Mouse (Mus musculus): ENCODE results near the gene Cep162.

The Cep162 gene

DNA sequence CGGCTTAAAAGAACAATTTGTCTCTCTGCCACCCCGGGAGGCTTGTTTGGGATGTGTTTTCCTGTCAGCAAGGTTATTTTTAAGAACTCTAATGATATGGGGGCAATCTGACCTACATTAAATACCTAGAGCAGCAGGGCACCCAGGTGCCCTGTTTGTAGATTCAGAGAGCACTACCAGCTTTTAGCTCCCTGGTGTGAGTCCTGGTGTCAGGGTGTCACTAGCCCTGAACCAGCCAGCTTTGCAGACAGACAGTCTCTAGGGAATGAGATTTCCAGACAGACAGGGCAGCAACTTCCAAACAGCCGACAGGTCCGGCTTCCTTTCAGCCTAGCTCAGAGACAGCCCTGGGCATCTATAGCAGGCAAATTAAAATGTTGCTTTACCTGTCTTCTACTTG lies 92.8 kb downstream of the Cep162 start:
- no peak for ATAC-seq (ENCODE audit: low TSS enrichment)

DNA sequence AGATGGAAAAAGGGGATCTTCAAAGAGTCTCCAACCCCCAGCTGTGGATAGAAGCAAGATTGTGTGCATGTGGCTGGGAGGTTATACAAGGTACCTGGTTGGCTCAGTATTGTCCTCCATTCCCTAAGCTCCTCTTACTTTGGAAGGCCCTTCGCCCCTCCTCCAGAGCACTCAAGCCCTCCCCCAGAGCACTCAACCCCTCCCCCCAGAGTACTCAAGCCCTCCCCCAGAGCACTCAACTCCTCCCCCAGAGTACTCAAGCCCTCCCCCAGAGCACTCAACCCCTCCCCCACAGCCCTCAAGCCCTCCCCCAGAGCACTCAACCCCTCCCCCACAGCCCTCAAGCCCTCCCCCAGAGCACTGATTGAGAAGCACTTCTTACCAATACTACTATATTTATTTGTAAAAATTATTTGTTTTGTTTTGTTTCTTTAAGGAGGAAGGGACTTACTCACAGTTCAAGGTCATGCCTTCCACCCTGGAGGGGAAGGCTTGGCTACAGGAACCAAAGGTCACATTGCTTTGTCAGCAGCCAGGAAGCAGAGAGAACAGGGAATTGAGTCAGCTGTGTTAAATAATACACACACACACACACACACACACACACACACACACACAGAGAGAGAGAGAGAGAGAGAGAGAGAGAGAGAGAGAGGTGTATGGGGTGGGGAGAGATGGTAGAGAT lies 102.6 kb downstream of the Cep162 start:
- ATAC-seq (ENCODE audit: low TSS enrichment), result no peak

DNA sequence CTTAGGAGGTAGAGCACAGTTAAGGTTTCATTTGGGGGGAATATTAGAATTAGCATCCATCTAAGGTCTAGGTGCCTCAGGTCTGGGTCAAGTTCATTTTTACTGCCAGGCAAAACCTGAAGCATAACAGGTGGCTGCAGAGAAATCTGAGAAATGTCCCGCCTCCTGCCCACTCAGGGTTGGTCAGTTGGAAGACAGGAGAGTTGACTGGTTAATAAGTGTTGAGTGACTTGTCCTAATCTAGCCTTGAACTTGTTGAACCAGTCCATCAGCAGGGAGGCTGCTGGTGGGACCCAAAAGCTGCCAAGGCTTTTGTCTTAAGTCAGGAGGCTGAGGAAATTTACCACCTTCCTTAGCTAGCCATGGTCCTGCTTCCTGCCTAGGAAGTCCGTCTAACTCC lies 107.4 kb downstream of the Cep162 start:
- no peak for ATAC-seq (ENCODE audit: low TSS enrichment)

DNA sequence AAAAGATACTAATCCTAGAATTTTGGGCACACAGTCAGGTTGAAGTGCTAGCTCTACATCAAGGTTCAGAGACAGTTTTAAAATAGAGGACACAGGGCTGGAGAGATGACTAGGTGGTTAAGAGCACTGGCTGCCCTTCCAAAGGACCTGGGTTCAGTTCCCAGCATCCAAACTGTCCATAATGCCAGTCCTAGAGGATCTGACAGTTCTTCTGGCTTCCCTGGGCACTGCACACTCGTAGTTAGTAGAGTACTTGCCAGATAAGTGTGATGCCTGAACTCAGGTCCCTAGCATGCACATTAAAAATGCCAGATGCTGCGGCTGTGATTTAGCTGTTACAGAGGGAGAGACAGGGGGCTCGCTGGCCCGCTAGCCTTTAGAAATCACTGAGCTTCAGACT lies 108.9 kb downstream of the Cep162 start:
- no peak for ATAC-seq (ENCODE audit: low TSS enrichment)

DNA sequence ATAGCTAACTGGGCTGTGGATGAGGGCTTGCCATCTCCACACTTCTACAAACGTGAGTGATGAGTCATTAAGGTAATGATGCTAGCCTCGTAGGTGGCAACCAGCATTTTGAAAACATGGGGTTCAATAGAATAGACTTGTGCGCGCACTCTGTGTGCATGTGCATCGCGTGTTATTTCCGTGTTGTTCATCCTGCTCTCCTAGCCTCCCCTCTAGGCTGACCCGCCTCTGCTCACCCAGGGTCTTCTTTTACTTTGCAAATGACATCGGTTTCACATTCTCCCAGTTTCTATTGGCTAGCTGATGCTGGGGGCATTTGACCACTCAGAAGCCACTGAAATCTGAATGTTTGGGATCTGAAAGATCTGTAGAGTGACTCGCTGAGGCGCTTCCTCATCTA lies 109.7 kb downstream of the Cep162 start:
- no peak for ATAC-seq (ENCODE audit: low TSS enrichment)

DNA sequence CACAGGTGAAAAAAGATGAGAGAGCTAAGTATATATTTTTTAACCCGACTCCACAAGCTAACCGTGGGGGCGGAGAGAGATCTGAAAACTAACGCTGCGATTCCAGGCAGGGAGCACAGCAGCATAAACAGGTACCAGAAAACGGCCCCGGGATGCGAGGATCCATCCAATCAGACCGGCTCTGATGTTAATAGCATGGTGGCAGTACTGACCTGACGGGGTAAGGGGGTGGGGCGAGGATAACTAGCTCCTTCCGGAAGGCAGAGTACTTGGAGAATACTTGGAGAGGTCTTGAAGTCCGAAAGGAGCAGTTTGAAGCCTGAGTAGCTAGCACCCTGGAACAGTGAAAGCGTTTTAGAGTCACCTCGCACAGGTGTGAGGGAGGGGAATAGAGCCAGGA lies 110.2 kb downstream of the Cep162 start:
- peak; percentile 38 for ATAC-seq (ENCODE audit: low TSS enrichment)

DNA sequence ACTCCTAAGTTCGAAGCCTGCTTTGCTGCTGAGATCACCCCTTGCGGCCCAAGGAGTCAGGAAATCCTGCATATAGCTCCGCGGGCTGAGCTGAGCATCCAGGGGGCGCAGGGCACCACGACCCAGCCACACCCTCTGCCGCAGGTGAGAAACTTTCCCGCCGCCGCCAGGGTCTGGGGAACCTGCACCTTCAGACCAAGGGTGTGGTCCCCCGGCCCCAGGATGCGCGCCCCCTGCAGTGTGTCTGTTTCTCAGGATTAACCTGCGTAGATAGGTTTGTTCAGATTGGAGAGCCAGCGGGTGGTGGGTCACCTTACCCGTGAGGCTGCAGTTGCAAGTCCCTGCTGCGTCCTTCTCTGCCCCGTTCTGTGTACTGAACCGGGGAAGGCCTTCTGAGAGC lies 110.8 kb downstream of the Cep162 start:
- ATAC-seq (ENCODE audit: low TSS enrichment), result peak; percentile 36

DNA sequence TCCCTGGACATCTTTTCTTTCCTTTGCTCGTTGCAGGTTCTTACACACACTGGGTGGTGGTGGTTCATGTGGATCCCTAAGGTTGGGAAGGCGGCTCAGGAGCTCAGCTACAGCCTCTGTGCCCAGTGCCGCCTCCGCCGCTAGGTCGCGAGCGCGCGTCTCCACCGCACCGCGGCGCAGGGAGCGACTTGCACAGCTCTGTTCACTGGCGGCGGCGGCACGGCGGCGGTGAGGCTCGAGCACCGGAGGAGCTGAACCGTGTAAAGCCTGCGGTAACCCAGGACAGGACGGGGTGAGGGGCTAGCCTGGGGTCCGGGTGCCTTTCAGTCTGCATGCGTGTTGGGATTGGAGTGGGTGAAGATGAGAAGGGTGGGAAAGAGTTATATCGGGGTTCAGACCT lies 111.2 kb downstream of the Cep162 start, which contains the start of gene Mrap2:
Gene Mrap2 (plus strand): TSS at position 201 of the 400 bp plus-strand sequence.
- ATAC-seq (ENCODE audit: low TSS enrichment), result peak; percentile 98

DNA sequence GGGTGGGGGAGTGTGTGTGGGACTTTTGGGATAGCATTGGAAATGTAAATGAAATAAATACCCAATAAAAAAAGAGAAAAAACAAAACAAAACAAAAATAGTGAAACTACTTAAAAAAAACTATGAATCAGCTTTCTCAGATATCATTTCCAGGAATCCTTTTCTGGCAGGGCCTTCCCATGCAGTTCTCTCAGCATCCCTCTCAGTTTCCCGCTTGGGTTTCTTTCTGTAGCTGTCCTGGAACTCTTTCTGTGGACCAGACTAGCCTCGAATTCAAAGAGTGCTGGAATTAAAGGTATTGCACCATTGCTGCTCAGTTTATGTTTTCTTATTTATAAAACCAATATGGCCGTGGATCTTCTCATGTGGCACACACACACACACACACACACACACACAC lies 112.3 kb downstream of the Cep162 start:
- no peak for ATAC-seq (ENCODE audit: low TSS enrichment)
